In the genomic region with DNA sequence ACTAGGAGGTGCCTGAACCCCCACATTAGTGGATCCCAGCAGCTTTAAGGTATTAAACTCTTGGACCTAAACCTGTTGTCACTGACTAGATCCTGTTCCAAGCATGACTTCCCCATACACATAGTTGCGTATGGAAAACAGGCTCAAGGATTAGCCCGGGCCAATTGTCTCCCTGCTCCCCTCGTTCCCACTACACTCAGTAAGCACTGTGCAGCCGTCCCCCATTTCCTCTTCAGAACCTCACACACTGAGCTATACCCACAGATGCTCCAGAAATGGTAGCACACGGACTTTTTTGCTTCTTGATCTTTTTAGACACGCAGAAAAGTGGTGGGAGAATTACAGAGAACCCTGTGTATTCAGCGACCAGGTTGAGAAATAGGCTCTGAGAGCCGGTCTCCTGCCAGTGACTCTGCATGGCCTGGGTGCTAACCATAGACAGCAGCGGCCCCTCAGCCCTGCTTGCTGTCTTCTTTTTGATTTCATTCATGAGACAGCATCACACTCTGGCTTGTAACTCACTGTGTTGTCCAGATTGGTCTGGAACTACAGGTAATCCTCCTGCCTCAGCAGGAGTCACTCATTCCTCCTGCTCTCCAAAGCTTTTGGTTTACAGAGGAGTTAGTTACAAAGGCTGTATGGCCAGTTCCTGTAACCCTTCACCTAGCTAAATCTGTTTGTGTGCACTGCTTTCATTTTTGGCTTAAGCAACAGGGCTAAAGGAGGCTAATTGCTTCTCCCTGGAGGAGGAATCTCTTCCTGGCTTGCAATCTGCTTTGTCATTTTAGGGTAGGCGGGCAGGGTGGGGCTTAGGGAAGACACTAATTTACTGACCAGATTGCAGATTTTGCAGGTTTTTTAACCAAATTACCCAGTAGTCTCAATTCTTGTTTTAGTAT, we compare ENCODE assay signal across 8 mouse cellular contexts. TPM values are rescaled to one million over a fixed set of nuclear protein-coding genes. Genes with fewer than 3 reads are reported as not detected.
A peak's percentile ranks its signal among the peaks of the same experiment; 100 is the strongest.
DNase-seq lines count a peak whose midpoint lies in the region; ATAC-seq and TF ChIP-seq lines count a peak whose summit lies in the region.
"Had no signal": no experiment of that assay in that cellular context is flagged by ENCODE, and none has a peak within 500 bp of the region (broad histone marks: within the 10 kb centered on the region; RNA-seq: fewer than 3 reads in every experiment).

No protein-coding gene starts in this region.

- H3K9me3 ChIP-seq in kidney, embryonic 16.5 days (ENCODE audit: low read length), result no peaks in the 10 kb centered on the region
- H3K9me3 ChIP-seq: limb, embryonic 12.5 days had no signal

- H3K9ac ChIP-seq in kidney, embryonic 16.5 days (replicated peaks; ENCODE audit: low read length), result no peak overlapping the region
- H3K9ac ChIP-seq: limb, embryonic 12.5 days had no signal

- peak overlapping the region; percentile 19 for H3K27ac ChIP-seq in kidney, adult 2 months (ENCODE audit: insufficient read depth, low read depth, low read length)
- H3K27ac ChIP-seq in kidney, embryonic 16.5 days (ENCODE audit: low read length), result no peak overlapping the region
- H3K27ac ChIP-seq: limb, embryonic 12.5 days had no signal

- H3K27me3 ChIP-seq in kidney, adult 2 months (replicated peaks; ENCODE audit: control insufficient read depth, insufficient read depth, low read length), result no peaks in the 10 kb centered on the region
- no peaks in the 10 kb centered on the region for H3K27me3 ChIP-seq in kidney, embryonic 16.5 days (ENCODE audit: insufficient read depth, low read length)
- H3K27me3 ChIP-seq: limb, embryonic 12.5 days had no signal

- no peak overlapping the region for H3K4me2 ChIP-seq in kidney, embryonic 16.5 days (replicated peaks; ENCODE audit: low read depth, low read length)
- H3K4me2 ChIP-seq: limb, embryonic 12.5 days had no signal

- TF ChIP-seq POLR2A in kidney, adult 2 months (IDR thresholded peaks at IDR 0.05; ENCODE audit: low read depth, low read length), result no peak

- 58% methylated on average over 10 of the region's 10 CpGs for WGBS in kidney, adult 2 months
- 86% methylated on average over 10 of the region's 10 CpGs for WGBS in kidney, embryonic 16.5 days

- no peak for ATAC-seq in kidney, embryonic 16.5 days (ENCODE audit: low FRiP score, low TSS enrichment)

- DNase-seq in kidney, adult 2 months, result peak; percentile 58
- peak; percentile 63 for DNase-seq in Muller cell, postnatal 12 days (ENCODE audit: inconsistent ontology term)
- DNase-seq in brain, adult 2 months (ENCODE audit: low read depth, low spot score), result peak; percentile 79
- peak; percentile 44 for DNase-seq in lung, postnatal 14 days
- no peak for DNase-seq in spleen, postnatal 10 days (ENCODE audit: low spot score in 2 of 2)
- no peak for DNase-seq in cerebellum, postnatal 36 days

- H3K4me1 ChIP-seq in kidney, adult 2 months (ENCODE audit: control insufficient read depth, insufficient read depth, low read length), result peaks cover 62% of the 10 kb centered on the region
- H3K4me1 ChIP-seq in kidney, embryonic 16.5 days (ENCODE audit: insufficient read depth, low read length), result peaks cover 65% of the 10 kb centered on the region

- TF ChIP-seq CTCF in kidney, adult 2 months (conservative IDR thresholded peaks at IDR 0.05; ENCODE audit: insufficient read depth, insufficient read length, low read depth, low read length), result no peak

- no peak overlapping the region for H3K4me3 ChIP-seq in kidney, adult 2 months (ENCODE audit: insufficient read depth, low read depth, low read length)
- H3K4me3 ChIP-seq in kidney, embryonic 16.5 days (ENCODE audit: low read length), result no peak overlapping the region
- H3K4me3 ChIP-seq: limb, embryonic 12.5 days had no signal

- no peaks in the 10 kb centered on the region for H3K36me3 ChIP-seq in kidney, adult 2 months (ENCODE audit: control insufficient read depth, insufficient read depth, low read length)
- H3K36me3 ChIP-seq in kidney, embryonic 16.5 days (ENCODE audit: insufficient read depth, low read length), result 0 out of 2 replicates have a peak, but pooled peaks cover 3% of the 10 kb centered on the region

RNA-seq across cellular contexts. Expression of a gene that starts 4.9 kb away (rescaled TPM):
- 1,603 and 1,750 TPM in 2 replicates for polyA plus RNA-seq in kidney, adult 2 months (2012; rRNA removed)
- 145 and 166 TPM in 2 replicates for polyA plus RNA-seq in kidney, embryonic 16.5 days (2015; fragmentation: Nextera tagmentation; extraction: Ambion mirVana)

Comparison
In these comparisons a context has a peak if more than half of its experiments do, and no peak if none do; other contexts are left out.
1. DNase-seq: peak in kidney, adult 2 months (single experiment), Muller cell, postnatal 12 days (single experiment), brain, adult 2 months (single experiment) and lung, postnatal 14 days (single experiment); none in spleen, postnatal 10 days (0 of 2) and cerebellum, postnatal 36 days (0 of 2).